Mouse (Mus musculus) ES-E14 (cell line): ENCODE results near the gene Rdh19.

Experiments used
- MAFK ChIP-seq: IDR thresholded peaks from 2 replicates; pipeline ENCODE4 v1.6.1; 2014; ENCODE audit warnings: mild to moderate bottlenecking, low read depth, low read length, inconsistent platforms; ENCODE audit not compliant: insufficient read depth
- ZC3H11A ChIP-seq: IDR thresholded peaks from 2 replicates; pipeline ENCODE4 v1.6.1; 2012; ENCODE audit warnings: low read depth, mild to moderate bottlenecking, inconsistent platforms, low read length, borderline replicate concordance

DNA sequence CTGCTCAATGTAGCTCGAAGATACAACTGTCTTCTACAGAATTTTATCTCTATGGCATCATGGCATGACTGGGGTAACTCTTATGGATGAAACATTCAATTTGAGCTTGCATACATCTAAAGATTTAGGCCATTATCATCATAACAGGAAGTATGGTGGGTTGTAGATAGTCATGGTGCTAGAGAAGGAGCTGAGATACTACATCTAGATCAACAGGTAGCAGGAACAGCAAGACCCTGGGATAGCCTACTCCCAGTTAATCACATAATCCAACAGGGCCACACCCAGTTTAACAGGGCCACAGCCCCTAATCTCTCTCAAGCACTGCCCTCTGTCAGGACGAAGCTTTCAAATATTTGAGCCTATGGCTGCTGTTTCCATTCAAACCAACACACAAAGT, 9.0 kb upstream of the Rdh19 start:
- TF ChIP-seq ZC3H11A (no peak), MAFK (no peak)
